Mouse (Mus musculus): ENCODE results near the gene Ttf2. TPM values are rescaled to one million over a fixed set of nuclear protein-coding genes. Genes with fewer than 3 reads are reported as not detected.

Ttf2 gene
- total RNA-seq (2014; rRNA removed) (3.6 and 3.7 TPM in 2 replicates), polyA plus RNA-seq (2015; fragmentation: Nextera tagmentation; extraction: Ambion mirVana) (1.5 and 1.9 TPM in 2 replicates)

DNA sequence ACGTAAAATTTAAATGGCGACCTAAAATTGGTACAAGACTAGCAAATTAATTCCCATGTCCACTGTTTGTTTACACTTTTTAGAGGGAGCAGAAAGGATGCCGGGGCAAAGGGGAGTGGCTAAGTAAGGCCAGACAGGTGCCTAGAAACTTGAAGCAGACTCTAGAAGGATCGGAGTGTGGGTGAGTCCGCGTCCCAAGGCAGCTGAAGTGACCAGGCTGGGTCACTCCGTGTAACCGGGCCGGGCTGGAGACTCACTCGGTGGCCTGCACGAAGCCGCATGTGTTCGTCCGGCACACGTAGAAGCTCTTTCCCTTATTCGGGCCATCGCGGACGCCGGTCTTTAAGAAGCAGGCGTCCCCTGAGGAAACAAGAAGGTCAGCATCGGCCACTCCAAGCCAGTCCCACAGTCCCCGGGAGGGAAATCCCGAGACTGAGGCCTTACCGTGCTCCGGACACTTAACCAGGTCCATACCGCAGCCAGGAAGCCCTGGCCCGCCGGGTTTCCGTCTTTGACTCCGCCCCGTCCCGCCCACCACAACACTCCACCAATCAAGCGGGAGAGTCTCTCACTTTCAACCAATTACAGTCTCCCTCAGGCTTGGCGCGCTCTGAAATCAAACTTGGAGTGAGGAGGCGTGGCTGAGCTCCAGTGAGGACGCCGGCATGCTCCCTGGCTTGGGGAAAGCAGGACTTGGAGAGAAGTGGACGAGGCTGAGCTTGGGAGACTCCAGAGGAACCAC is at the start of gene Ttf2:
Gene Ttf2, minus strand, starts transcription at position 488 of the 742 bp plus-strand sequence.
- no peak for TF ChIP-seq CTCF (IDR thresholded peaks at IDR 0.05)
- no peaks in the 10 kb centered on the region for H3K27me3 ChIP-seq (ENCODE audit: insufficient read depth, low read length)

DNA sequence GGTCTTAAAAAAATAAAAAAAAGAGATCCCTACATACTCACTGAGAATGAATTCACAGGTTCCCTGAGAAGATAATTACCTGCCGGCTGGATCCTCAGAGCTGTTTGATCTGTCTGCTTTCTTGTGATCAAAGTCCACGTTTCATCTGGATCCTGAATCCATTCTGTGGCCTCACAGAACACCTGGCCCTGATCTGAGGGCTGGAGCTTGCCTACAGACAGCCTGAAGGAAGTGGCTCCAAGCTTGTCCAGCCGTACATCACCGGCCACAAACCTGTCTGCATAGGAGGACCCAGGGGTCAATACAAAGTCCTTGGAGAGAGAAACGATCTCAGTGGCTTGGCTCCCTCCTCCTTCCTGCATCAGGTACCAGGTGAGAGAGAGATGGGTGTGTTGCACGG is 49.0 kb upstream of the Ttf2 start:
- no peak overlapping the region for H3K27ac ChIP-seq (ENCODE audit: low read depth, low read length)
- no peaks in the 10 kb centered on the region for H3K4me1 ChIP-seq (ENCODE audit: insufficient read depth, low read length)
- H3K9me3 ChIP-seq (ENCODE audit: low read length) = no peaks in the 10 kb centered on the region
- no peaks in the 10 kb centered on the region for H3K27me3 ChIP-seq (ENCODE audit: insufficient read depth, low read length)
- no peaks in the 10 kb centered on the region for H3K36me3 ChIP-seq (ENCODE audit: insufficient read depth, low read length)
- no peak for ATAC-seq (ENCODE audit: low FRiP score)
- no peak overlapping the region for H3K4me2 ChIP-seq (ENCODE audit: low read depth, low read length, poor library complexity, severe bottlenecking)
- DNase-seq (ENCODE audit: low spot score) = no peak
- no peak overlapping the region for H3K9ac ChIP-seq (replicated peaks; ENCODE audit: low read length, poor library complexity, severe bottlenecking)
- 70% methylated on average over 6 of the region's 6 CpGs for WGBS
- TF ChIP-seq CTCF (IDR thresholded peaks at IDR 0.05) = no peak
- H3K4me3 ChIP-seq (ENCODE audit: low read depth, low read length) = no peak overlapping the region

More for the DNA sequence above, at the start of gene Ttf2:
- Histone ChIP-seq H3K9ac (replicated peaks; ENCODE audit: low read length, poor library complexity, severe bottlenecking) (peak within 1 kb of the TSS; percentile 51), H3K27ac (ENCODE audit: low read depth, low read length) (no peak within 1 kb of the TSS), H3K9me3 (ENCODE audit: low read length) (no peaks in the 10 kb centered on the region), H3K4me2 (ENCODE audit: low read depth, low read length, poor library complexity, severe bottlenecking) (peak within 1 kb of the TSS; percentile 97), H3K4me1 (ENCODE audit: insufficient read depth, low read length) (peaks cover 3% of the 10 kb centered on the region; the same call in 1 of the 2 replicates), H3K4me3 (ENCODE audit: low read depth, low read length) (peak within 1 kb of the TSS; percentile 60), H3K36me3 (ENCODE audit: insufficient read depth, low read length) (no peaks in the 10 kb centered on the region)
- DNase-seq (ENCODE audit: low spot score) = peak; percentile 93
- WGBS = under 1% methylated on average over 40 of the region's 40 CpGs
- peak; percentile 97 for ATAC-seq (ENCODE audit: low FRiP score)

DNA sequence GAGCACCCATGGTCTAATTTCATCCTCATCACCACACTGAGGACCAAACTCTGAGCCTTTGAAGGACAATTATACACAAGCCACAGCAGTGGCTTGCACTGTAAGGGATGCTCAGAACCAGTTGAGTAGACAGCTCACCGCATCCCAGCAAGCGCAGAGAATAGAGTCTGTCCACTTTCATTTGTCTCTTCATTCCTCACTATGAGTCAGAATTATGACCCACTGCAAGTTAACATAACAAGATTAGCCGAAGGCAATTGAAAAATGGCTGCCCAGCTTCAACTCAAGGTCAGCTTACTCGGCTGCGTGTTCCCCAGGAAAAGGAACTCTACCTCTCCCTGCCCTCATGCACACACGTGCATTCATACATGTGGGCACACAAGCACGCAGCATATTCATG is 46.6 kb upstream of the Ttf2 start:
- no peaks in the 10 kb centered on the region for H3K9me3 ChIP-seq (ENCODE audit: low read length)
- no peaks in the 10 kb centered on the region for H3K36me3 ChIP-seq (ENCODE audit: insufficient read depth, low read length)
- DNase-seq (ENCODE audit: low spot score) (no peak), ATAC-seq (ENCODE audit: low FRiP score) (no peak)
- H3K27ac ChIP-seq (ENCODE audit: low read depth, low read length) = no peak overlapping the region
- H3K4me2 ChIP-seq (ENCODE audit: low read depth, low read length, poor library complexity, severe bottlenecking) = no peak overlapping the region
- H3K9ac ChIP-seq (replicated peaks; ENCODE audit: low read length, poor library complexity, severe bottlenecking) = no peak overlapping the region
- 82% methylated on average over 7 of the region's 7 CpGs for WGBS
- no peaks in the 10 kb centered on the region for H3K27me3 ChIP-seq (ENCODE audit: insufficient read depth, low read length)
- H3K4me1 ChIP-seq (ENCODE audit: insufficient read depth, low read length) = no peaks in the 10 kb centered on the region
- H3K4me3 ChIP-seq (ENCODE audit: low read depth, low read length) = no peak overlapping the region
- no peak for TF ChIP-seq CTCF (IDR thresholded peaks at IDR 0.05)

DNA sequence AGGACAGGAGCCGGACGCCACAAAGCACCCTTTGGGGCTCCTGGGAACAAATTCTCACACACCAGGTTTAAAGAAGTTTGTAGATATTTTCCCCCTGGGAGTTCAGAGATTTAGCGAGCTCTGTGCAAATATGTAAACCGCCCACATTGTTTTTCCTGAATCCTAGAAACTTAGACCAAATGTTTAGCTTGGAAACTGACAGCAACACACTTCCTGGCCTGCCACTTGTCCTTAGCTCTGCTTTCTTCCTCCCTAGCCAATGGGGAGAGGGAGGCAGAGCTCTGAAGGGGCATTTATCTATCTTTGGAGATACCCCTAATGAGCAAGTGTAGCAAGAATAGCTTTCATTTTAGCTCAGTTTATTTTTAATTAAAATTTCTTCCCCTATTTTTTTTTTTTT is 45.8 kb upstream of the Ttf2 start:
- ATAC-seq (ENCODE audit: low FRiP score) (no peak), DNase-seq (ENCODE audit: low spot score) (no peak)
- Histone ChIP-seq H3K9ac (replicated peaks; ENCODE audit: low read length, poor library complexity, severe bottlenecking) (no peak overlapping the region), H3K4me3 (ENCODE audit: low read depth, low read length) (no peak overlapping the region), H3K4me1 (ENCODE audit: insufficient read depth, low read length) (no peaks in the 10 kb centered on the region), H3K27ac (ENCODE audit: low read depth, low read length) (no peak overlapping the region), H3K36me3 (ENCODE audit: insufficient read depth, low read length) (no peaks in the 10 kb centered on the region), H3K4me2 (ENCODE audit: low read depth, low read length, poor library complexity, severe bottlenecking) (no peak overlapping the region), H3K27me3 (ENCODE audit: insufficient read depth, low read length) (no peaks in the 10 kb centered on the region), H3K9me3 (ENCODE audit: low read length) (no peaks in the 10 kb centered on the region)
- 53% methylated on average over 4 of the region's 4 CpGs for WGBS
- TF ChIP-seq CTCF (IDR thresholded peaks at IDR 0.05) = no peak

DNA sequence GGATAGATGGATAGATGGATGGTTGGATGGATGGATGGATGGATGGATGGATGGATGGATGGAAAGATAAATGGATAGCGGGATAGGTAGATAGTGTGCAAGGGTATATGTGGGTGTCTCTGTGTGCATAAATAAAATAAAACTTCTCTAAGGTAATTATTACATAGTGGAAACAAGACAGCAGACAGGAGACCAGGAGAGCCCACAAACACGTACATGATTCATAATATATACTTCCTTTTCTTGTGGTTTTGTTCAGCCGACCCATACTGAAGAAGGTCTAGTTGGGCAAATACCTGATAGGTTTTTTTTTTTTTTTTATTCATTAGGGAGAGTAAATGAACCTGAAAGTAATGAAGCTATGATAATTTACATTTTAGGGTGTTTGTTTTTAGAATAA is 44.1 kb upstream of the Ttf2 start:
- ATAC-seq (ENCODE audit: low FRiP score) (no peak), DNase-seq (ENCODE audit: low spot score) (no peak)
- H3K4me1 ChIP-seq (ENCODE audit: insufficient read depth, low read length) = no peaks in the 10 kb centered on the region
- no peak overlapping the region for H3K4me2 ChIP-seq (ENCODE audit: low read depth, low read length, poor library complexity, severe bottlenecking)
- H3K9me3 ChIP-seq (ENCODE audit: low read length) = no peaks in the 10 kb centered on the region
- no peak overlapping the region for H3K27ac ChIP-seq (ENCODE audit: low read depth, low read length)
- H3K4me3 ChIP-seq (ENCODE audit: low read depth, low read length) = no peak overlapping the region
- 87% methylated on average over 3 of the region's 3 CpGs for WGBS
- no peak for TF ChIP-seq CTCF (IDR thresholded peaks at IDR 0.05)
- no peak overlapping the region for H3K9ac ChIP-seq (replicated peaks; ENCODE audit: low read length, poor library complexity, severe bottlenecking)
- no peaks in the 10 kb centered on the region for H3K27me3 ChIP-seq (ENCODE audit: insufficient read depth, low read length)
- no peaks in the 10 kb centered on the region for H3K36me3 ChIP-seq (ENCODE audit: insufficient read depth, low read length)

DNA sequence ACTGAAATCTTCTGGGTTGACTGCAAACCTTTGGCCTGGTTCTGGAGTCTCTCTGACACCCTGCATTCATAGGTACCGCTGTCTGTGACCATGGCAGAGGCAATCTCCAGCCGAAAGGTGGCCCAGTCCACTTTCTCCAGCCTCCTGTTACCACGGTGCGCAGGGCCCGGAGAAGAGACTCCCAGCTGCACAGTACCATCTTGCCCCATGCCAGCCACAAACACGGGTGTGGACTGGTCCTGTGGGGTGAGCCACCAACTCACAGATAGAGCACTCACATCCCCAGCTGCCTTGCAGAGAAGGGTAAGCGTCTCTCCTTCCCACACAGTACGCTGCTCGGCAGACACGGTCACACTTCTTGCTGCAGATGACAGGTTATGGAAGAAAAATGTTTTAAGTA is 43.5 kb upstream of the Ttf2 start:
- 92% methylated on average over 10 of the region's 10 CpGs for WGBS

More for the DNA sequence above, 43.5 kb upstream of the Ttf2 start:
- DNase-seq (ENCODE audit: low spot score) = no peak
- H3K4me1 ChIP-seq (ENCODE audit: insufficient read depth, low read length) = no peaks in the 10 kb centered on the region
- H3K9ac ChIP-seq (replicated peaks; ENCODE audit: low read length, poor library complexity, severe bottlenecking) = no peak overlapping the region
- no peak overlapping the region for H3K4me2 ChIP-seq (ENCODE audit: low read depth, low read length, poor library complexity, severe bottlenecking)
- no peaks in the 10 kb centered on the region for H3K9me3 ChIP-seq (ENCODE audit: low read length)
- no peaks in the 10 kb centered on the region for H3K36me3 ChIP-seq (ENCODE audit: insufficient read depth, low read length)
- H3K27ac ChIP-seq (ENCODE audit: low read depth, low read length) = no peak overlapping the region; the same call in 1 of the 2 replicates
- ATAC-seq (ENCODE audit: low FRiP score) = no peak
- no peak for TF ChIP-seq CTCF (IDR thresholded peaks at IDR 0.05)
- H3K4me3 ChIP-seq (ENCODE audit: low read depth, low read length) = no peak overlapping the region
- no peaks in the 10 kb centered on the region for H3K27me3 ChIP-seq (ENCODE audit: insufficient read depth, low read length)

Measured in midbrain, postnatal 0 days (tissue).